Mouse (Mus musculus): Measurements from ENCODE around the gene Cabp4.

GRCm38 (mm10) chr19:4125741-4126696 lies 17.8 kb downstream of the Cabp4 start, which contains the start of gene Aip:
- TF ChIP-seq POLR2A (IDR thresholded peaks at IDR 0.05; ENCODE audit: control insufficient read depth, extremely low read depth, insufficient read depth, low read length, poor library complexity) (peak; percentile 74), CTCF (IDR thresholded peaks at IDR 0.05; ENCODE audit: borderline replicate concordance, control insufficient read depth, extremely low read depth, insufficient read depth, low read length, poor library complexity) (peak; percentile 84)
